Mouse (Mus musculus) heart, postnatal 0 days (tissue): ENCODE results near the gene Rasgef1b.

ENCODE experiments used
- CTCF ChIP-seq: IDR thresholded peaks from 2 replicates; pipeline ENCODE4 v1.5.1; 2016; ENCODE audit warnings: antibody characterized with exemption, control low read depth, low read depth
- EP300 ChIP-seq: IDR thresholded peaks from 2 replicates; pipeline ENCODE4 v1.6.1; 2016; ENCODE audit warnings: antibody characterized with exemption, low read depth

DNA sequence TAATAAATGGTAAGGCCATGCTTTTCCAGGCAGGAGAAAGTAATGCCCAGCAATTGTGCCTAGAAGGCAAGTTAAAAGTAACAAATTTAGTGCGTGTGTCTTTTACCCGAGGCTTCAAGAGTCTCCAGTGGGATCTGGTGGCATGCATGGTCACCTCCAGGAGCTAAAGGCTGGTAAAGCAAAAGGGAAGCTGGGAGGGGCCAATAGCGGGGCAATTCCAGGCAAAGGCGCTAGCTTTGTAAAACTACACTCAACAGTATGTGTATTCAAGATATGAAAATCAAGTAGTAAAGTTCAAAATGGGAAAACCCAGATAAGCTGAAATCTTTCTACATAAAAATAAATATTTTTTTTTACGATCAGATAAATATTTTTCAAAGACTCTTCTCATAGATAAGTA lies 561.1 kb downstream of the Rasgef1b start:
- TF ChIP-seq CTCF (no peak), EP300 (no peak)
